Mouse (Mus musculus) liver, adult 2 months (tissue): ENCODE data around the gene Sept9.

Source experiments
- CTCF ChIP-seq: fragments of 200-500 bp; IDR thresholded peaks from 2 replicates; pipeline ENCODE4 v1.5.1; 2011; ENCODE audit warnings: low read depth, low read length, control low read depth
- POLR2A ChIP-seq: fragments of 200-500 bp; IDR thresholded peaks from 2 replicates; pipeline ENCODE4 v1.6.1; 2011; ENCODE audit warnings: low read length, control low read depth; ENCODE audit not compliant: insufficient read depth; ENCODE audit errors: extremely low read depth

GRCm38 (mm10) chr11:117334101-117334500 lies 134.6 kb downstream of the Sept9 start:
- TF ChIP-seq CTCF = no peak
- no peak for TF ChIP-seq POLR2A
